Mouse (Mus musculus): Measurements from ENCODE around the gene Inha.

Gene Inha

DNA sequence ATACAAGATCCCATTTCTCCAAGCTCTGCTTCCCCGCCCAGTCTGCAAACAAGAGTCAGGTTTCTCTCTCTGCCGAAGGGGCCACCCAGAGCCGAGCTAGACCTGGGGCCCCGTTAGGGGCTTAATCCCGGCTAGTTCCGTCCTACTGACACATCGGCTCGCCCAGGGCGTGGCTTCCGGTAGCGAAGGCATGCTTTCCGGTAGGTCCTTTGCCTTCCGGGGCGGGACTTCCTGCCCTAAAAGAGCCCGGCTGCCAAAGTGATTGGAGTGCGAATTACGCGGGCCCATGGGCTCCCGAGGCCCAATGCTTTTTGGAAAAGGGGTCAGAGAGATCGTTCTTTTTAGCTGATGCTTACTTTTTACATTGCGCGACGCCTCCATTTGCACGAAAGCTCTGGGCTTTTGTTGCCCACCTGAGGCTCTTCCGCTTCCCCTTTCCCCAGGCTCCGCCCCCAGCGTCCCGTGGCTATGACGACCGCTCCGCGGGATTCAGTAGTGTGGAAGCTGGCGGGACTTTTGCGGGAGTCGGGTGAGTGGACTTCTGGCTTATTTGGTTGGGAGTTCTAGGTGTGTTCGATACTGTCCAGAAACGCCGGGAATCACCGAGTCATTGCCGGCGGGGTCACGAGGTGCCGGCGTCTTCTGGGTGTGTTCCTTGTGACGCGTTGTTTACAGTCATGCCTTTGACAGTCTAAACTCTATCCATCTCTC, 14.6 kb downstream of the Inha start, which contains the start of gene Stk11ip:
Gene Stk11ip, plus strand, starts transcription at position 209 of the 711 bp plus-strand sequence.
- DNase-seq (ENCODE audit: low spot score) = peak; percentile 87

DNA sequence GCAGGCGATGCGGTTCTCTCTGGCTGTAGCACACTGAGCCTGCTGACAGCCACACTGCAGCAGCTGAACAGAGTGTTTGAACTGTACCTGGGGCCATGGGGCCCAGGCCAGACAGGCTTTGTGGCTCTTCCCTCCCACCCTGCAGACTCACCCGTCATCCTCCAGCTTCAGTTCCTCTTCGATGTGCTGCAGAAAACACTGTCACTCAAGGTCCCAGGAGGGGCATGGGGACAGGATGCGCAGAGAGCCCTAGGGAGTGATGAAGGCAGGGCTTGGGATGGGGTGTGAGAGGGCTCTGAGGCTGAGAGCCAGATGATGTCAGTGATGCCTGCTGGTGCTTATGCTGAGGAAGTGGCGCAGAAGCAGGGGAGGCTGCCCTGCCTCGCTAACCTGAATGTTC, 17.8 kb downstream of the Inha start:
- DNase-seq (ENCODE audit: low spot score) = no peak

DNA sequence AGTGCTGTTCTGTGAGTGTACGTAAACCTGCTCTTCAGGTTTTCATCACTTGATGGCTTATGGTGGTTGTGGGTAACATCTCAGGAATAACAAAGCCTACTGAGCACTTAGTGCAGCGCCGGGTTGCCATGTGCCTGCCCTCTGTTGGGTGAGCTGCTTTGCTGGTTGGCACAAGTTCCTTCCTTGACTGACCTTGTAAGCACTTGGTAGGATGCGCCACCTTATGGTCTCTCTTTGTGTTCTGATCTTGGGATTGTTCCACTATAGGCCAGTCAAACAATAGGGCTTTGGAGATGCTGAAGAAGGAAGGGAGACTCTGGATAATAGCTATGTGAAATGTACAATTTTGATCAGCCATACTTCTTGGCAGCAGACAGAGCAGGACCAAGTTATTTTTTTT, 23.7 kb downstream of the Inha start:
- no peak for DNase-seq (ENCODE audit: low spot score)

DNA sequence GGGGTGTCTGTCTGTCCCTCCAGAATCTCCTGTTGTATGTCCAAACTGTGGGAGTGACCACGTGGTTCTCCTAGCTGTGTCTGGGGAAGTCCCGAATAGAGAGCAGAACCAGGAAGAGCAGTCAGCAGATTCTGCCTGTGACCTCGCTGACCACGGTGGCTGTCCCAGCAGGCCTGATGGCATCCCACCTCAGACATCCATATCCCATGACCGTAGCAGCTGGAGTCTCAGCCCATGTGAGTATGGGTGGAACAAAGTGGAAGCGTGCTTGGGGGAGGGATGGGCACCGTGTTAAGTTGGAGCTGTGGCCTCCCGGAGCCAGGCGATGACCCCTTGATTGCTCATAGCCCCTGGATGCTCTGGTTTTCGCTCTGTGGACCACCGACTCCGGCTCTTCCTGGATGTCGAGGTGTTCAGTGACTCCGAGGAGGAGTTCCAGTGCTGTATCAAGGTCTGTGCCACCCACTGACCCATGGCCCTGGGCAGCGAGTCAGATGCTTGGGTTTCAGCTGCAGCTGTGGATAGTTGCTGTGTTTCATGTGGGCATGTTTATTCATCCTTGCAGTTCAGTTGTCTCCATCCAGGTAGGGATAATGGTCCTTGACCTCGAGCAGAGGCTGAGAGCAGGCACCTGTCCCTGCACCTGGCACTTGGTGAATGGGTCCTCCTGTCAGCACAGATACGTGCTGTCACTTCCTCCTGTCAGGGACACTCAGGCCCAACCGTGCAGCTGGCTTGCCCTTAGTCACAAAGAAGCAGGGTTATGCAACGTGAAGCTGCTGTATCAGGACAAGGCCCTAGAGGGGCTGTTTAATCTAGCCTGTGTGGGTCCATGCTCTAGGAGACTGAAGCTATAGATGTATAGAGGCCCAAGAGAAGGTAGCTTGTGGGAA, 25.6 kb downstream of the Inha start:
- no peak for DNase-seq (ENCODE audit: low spot score)

DNA sequence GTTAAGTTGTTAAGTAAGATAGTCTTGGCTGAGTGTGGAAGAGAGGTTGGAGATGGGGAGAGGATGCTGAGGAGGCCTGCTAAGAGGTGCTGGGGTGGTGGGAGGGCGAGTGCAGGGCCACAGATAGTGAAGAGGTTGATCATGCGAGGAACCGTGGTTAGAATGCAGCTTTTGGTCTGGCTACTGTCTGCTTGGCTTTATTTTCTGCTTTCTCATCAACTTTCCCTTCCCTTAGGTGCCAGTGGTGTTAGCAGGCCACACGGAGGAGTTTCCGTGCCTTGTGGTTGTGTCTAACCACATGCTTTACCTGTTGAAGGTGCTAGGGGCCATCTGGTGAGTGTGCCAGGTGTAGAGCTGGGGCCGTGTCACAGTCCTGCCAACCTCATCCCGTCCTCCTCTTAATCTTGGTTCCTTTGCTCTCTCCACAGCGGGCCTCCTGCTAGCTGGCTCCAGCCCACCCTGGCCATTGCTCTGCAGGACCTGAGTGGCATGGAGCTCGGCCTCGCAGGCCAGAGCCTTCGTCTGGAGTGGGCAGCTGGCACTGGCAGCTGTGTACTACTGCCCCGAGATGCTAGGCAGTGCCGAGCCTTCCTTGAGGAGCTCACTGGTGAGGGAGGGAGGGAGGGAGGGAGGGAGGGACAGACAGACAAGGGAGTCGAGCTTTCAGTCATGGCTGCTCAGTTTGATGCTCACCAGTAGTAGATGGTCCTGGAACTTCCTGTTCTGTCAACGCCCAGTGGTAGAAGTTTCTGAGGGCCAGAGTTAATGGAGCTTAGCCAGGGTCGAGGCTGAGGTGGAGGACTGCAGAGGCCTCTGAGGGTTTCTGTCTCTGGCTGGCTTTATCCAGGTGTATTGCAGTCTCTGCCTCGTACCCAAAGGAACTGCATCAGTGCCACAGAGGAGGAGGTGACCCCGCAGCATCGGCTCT, 26.7 kb downstream of the Inha start:
- DNase-seq (ENCODE audit: low spot score) = no peak

DNA sequence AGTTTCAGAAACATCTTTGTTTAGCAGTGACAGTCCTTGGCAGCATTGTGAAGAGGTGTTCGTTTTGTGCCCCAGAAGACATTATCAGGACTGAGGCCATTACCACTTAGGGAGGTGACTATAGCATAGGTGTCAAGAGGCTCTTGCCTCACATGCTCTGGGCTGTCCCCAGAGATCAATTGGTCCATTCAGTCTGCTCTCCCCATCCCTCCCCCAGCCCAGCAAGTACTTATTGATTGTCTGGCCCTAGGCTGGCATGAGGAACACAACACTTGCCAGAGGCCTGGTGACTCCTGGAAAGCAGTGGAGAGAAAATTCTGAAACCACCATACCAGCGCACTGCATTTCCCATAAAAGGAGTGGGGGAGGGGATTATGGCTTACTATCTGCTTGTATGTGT, 30.7 kb downstream of the Inha start:
- DNase-seq (ENCODE audit: low spot score) = no peak

DNA sequence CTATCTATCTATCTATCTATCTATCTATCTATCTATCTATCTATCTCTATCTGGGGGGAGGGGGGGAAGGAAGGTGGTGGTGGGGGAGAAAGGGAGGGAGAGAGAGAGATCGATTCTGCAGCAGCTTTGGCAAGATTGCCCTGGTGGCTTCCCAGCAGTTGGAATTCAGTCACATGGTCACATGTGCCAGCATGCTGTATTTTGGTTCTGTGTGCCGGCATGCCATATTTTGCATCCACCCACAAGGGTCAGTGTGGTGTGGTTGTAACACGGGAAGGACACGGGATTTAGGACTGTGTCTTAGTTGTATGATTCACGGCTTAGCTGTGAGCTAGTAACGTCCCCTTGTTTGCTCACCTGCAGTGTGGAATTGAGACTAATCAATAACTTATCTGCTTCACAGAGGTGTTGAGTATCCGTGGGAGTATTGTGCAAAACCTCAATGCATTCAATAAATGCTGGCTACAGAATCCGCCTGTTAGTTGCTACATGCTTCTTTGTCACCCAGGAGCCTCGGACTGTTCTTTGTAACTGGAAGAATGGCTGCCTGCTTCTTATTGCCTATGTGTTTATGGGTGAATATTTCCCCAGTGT, 31.8 kb downstream of the Inha start:
- DNase-seq (ENCODE audit: low spot score) = no peak

DNA sequence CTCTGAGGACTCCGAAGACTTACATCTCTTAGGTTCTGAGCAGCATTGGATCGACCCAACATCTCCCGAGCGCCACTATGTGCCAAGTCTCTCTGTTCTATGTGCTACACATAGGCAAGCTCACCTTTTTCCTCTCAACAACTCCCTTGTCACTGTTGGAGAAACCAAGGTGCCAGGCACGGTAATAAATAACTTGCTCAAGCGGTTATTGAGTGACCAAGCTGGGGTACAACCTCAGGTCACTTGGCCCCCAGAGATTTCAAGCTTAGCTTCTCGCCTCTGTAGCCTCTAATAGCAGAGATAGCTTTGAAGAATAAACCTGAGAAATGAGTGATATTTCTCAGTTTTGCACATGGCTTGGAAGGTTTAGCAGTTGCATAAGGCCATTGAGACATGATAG, 34.6 kb downstream of the Inha start:
- DNase-seq (ENCODE audit: low spot score) = no peak

DNA sequence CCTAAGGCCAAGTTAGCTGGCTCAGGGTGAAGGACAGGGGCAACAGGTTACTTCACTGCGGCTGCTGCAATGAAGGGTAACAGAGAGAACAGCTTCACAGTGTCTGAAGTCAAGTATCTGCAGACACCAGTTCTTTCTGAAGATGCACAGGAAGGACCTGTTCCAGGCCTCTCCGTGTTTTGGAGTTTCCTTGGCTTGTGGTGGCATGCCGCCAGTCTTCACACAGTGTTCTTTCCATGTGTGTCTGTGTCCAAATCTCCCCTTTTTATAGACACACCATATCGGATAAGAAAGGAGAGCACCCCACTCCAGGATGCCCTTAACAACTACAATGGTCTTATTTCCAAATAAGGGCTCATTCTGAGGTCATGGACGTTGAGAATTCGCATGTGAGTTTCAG, 37.5 kb downstream of the Inha start:
- no peak for DNase-seq (ENCODE audit: low spot score)

DNA sequence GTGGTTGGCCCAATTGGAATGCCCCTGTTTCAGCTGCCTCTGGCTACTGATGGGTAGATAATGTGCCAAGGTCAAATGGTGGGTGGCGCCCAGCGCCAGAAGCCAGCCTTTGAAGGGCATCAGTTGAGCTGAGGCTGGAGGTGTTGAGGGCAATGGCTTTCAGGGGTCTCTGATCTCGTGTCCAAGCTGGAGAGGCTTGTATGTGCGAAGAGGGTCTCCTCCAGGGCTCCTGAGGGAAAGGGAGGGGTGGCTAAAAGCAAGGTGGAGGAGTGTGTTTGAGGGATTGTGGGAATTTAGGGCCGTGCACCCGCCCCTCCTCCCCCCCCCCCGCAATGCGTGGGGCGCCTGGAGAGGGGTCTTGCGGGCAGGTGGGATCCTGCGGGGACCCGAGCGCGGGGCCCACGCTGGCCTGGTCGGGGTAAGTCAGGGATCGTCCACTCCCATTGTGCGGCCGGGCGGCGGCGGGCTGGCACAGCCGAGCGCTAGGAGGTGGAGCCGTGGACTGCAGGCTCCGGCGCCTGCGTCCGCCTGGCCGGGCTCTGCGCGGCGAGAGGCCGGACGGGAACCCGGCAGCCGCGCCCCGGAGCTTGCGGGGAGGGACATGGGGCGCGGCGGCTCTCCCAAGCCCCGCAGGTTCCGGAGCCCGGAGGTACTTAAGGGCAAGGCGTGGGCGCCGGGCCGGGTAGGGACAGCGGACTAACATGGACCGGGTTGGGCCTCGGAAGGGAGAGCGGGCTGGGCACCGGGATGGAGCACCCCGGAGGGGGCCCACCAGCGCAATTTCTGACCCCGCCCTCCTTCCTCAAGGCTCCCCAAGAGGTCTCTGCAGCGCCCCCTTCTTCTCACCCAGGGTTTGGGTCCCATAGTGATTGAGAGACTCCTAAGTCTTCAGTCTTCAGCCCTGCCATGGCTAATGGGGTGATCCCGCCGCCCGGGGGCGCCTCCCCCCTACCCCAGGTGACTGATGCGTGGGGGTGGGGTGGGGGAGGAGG, 39.4 kb downstream of the Inha start, which contains the start of gene Slc4a3:
Gene Slc4a3, plus strand, starts transcription at position 302 of the 992 bp plus-strand sequence.
- DNase-seq (ENCODE audit: low spot score) = peak; percentile 49

DNA sequence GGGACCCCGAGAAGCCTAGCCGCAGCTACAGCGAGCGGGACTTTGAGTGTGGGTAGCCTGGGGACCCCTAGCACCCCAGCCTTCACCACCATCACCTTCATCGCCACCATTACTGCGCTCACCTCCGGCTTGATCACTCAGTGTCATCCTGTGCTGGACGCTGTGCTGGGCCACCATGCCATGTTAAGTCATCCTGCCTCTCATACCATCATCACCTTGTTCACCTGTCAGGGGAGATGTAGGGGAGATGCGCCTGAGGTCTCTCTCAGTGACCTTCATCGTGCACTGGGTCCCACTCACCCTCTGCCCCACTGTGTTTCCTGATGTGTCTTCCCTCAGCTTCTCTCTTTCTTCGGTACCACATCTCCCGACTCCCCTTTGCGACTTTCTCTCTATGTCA, 40.5 kb downstream of the Inha start:
- DNase-seq (ENCODE audit: low spot score) = no peak

DNA sequence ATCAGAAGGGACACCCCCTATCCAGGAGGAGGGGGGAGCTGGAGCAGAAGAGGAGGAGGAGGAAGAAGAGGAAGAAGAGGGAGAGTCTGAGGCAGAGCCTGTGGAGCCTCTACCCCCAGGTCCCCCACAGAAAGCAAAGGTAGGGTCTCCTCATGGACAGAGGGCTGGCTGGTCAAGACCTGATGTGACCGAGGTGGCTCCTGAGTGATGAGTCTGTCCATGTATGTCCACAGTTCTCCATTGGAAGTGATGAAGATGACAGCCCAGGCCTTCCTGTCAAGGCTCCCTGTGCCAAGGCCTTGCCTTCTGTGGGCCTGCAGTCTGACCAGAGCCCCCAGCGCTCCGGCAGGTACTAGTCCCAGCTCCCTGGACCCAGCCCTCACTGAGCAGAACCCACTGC, 41.2 kb downstream of the Inha start:
- no peak for DNase-seq (ENCODE audit: low spot score)

DNA sequence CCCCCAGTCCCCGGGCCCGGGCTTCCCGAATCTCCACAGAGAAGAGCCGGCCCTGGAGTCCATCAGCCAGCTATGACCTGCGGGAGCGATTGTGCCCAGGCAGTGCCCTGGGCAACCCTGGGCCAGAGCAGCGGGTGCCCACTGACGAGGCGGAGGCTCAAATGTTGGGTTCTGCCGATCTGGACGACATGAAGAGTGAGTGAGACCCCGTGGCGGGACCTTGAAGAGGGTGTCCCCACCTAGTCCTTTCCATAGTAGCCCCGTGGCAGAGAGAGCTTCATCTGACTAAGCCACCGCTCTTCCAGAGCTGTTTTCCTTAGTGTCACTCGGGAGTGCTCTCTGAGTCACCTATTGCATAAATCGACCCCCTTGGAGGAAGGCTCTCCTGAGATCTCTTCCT, 42.0 kb downstream of the Inha start:
- DNase-seq (ENCODE audit: low spot score) = no peak

DNA sequence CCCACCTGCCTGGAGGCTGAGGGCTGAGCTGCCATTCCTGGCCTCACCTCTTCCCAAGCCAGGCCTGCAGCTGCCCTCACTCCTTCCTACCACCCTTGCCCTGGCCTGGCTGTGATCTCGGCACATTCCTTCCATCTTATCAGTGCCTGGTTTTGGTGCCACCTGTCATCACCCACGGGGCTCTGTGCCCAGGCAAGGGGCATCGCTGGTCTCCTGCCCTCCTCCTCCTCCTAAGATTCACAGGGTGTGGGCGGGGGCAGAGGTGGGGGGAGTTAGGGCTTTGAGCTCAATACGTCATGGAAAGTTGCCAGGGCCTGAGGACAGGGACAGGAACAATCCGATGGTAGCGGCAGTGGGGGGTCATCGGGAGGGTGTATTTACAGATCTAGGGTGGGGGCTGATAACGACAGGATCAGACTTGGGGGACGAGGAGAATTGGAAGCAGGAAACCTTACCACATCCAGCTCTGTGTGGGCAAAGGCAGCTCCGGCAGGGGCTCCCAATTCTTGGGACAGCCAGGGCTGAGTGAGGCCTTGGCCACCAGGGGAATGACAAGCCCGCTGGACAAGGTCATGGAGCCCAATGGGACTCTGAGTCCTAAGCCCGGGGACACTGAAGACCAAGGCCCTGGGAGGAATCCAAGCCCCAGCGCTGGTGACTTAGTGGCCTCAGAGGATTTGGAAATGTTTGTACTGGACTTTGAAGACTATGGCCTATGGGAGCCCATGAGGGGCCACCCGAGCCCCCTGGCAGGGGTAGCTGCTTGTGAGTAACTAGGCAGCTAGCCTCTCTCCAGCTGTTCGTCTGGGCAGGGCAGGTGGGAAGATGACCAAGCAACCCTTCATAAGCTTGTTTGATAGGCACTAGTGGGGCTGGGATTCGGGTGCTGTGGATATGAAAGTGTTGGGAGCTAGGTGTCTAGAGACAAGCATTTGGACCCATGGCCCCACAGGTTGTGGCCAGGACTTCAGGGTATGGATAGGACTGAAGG, 42.7 kb downstream of the Inha start:
- no peak for DNase-seq (ENCODE audit: low spot score)

DNA sequence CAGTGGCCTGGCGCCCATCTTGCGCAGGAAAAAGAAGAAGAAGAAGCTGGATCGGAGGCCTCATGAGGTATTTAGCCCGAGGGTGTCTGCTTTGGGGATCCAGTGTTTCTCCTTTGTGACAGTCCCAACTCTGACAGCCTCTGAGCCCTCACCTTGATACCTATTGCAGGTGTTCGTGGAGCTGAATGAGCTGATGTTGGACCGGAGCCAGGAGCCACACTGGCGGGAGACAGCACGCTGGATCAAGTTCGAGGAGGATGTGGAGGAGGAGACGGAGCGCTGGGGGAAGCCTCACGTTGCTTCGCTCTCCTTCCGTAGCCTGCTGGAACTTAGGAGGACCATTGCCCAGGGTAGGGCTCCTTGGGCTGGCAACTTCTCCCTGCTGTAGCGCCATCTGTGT, 43.7 kb downstream of the Inha start:
- DNase-seq (ENCODE audit: low spot score) = no peak

DNA sequence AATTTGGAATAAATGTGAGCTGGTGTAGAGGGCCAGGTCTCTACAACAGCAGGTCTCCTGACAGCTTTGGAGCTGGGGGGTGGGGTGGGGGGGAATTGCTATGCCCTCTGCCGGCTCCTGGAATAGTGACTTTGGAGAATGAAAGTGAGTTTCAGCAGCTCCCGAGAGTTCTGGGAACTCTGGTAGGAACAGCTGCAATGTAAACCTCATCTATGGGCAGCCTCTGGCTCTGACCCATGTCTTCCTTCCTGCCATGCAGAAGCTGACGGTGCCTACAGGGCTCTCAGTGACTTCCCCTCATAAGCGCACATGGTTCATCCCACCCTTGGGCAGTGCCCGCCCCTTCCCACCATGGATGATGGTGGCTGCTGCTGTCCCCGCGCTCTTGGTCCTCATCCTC, 48.8 kb downstream of the Inha start:
- no peak for DNase-seq (ENCODE audit: low spot score)

DNA sequence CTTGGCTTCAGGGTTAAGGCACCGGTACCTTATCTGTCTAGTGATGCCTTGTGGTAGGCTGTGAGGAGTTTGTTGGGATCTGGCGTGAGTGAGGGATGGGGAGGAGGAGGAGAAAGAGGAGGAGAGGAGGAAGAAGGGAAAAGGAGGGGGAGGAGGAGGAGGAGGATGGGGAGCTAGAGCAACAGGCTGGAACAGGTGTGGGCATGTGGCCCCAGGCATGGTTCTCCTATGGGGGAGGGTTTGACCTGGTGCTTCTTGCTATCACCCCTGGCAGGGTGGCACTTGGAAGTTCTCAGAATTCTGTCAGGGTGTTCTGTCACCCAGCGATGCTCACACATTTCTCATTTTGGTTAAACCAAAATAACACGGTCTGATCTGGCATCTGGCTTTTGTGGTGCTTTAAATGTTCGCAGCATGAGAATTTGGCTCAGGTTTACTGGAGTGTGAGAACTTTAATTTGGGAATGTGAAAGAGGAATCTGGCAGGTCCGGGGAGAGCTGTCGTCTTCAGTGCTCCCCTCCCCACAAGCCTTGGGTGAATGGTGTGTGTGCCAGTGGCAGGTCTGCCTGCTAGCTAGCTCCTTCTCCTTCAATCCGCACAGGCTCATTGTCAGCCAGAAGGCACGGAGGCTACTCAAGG, 49.4 kb downstream of the Inha start:
- no peak for DNase-seq (ENCODE audit: low spot score)

DNA sequence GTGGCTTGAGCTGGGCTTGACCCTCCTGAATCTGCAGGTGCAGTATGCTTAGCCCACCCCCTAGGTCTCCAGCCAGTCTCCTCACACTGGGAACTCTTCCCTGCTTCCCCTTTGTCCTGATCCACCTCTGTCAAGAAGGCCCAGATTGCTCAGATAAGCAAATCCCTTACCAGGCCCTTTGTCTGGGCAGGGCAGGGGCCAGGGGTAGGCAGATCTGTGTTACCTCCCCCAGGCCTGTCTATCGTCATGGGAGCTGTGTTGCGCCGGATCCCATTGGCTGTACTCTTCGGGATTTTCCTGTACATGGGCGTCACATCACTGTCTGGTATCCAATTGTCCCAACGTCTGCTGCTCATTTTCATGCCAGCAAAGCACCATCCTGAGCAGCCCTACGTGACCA, 50.2 kb downstream of the Inha start:
- DNase-seq (ENCODE audit: low spot score) = no peak
